Mouse (Mus musculus) layer of hippocampus, adult 9-11 months (tissue): ENCODE measurements around the gene Cd68.
"Not testable (repeated sequence)": the region's sequence is repeated elsewhere in the genome, so short reads cannot be mapped to it uniquely, and the experiment has no call there.

Experiments
- DNase-seq: peaks from one replicate; pipeline ENCODE4 v3.0.0; 2022

The Cd68 gene

GRCm38 (mm10) chr11:69621571-69622268 lies 44.2 kb downstream of the Cd68 start, which contains the start of gene Sat2:
Sat2 (plus strand) TSS chr11:69622024.
- no peak for DNase-seq

GRCm38 (mm10) chr11:69620394-69621081 lies 45.4 kb downstream of the Cd68 start:
- DNase-seq, result no peak

- DNase-seq, result no peak
Observed at GRCm38 (mm10) chr11:69617805-69618204, 48.1 kb downstream of the Cd68 start, which contains the start of gene Shbg. Shbg (minus strand) TSS chr11:69617905.

GRCm38 (mm10) chr11:69616781-69617180 lies 49.2 kb downstream of the Cd68 start:
- DNase-seq, result no peak

- DNase-seq, result not testable (repeated sequence)
Observed at GRCm38 (mm10) chr11:69614257-69614588, 51.7 kb downstream of the Cd68 start.
